Mouse (Mus musculus) left cerebral cortex, postnatal 36 days (tissue): ENCODE measurements around the gene Fbxl17. TPM values are rescaled to one million over a fixed set of nuclear protein-coding genes. Genes with fewer than 3 reads are reported as not detected.
A peak's percentile ranks its signal among the peaks of the same experiment; 100 is the strongest.

ENCODE experiments used
- DNase-seq, 2 experiments: peaks; one replicate each; pipeline ENCODE4 v3.0.0; 2021 to 2022; ENCODE audit warnings: low spot score in 2 of 2, mixed read lengths in 1 of 2
- intact Hi-C: fragments of 180-260 bp; cut with DNase I; formaldehyde crosslinking; loops from one replicate; pipeline ENCODE4 v1.15.1; 2025
- microRNA-seq: library from miRNA; unstranded; fragments of <30 nt; microRNA quantifications from one replicate; pipeline ENCODE4 v1.2.0, GENCODE M21; 2022
- total RNA-seq, 2 experiments: library from RNA; stranded (reverse); gene quantifications; 2 replicates each; pipeline ENCODE4 v1.2.3; 2021

Fbxl17 gene
- total RNA-seq, 2 experiments from 2014 or later = 61.9 to 65.9 TPM

DNA sequence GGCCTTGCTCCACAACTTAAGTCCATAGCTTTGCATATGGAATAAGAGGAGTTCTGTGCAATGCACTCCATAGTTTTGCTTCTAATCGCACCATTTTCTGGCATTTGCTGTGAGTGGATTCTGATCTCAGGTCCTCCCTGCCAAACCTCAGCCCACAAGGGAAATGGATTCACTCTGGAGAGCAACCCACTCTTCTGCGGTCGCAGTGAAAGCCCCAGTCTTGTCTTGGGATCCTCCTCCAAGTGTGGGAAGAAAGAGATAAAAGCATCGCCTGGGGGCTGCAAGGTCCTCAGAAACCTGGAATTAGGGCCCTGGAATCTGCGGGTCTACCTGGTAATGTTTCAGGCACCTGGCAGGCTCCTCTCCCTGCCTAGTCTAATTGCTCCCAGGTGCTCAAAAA lies 466.7 kb downstream of the Fbxl17 start:
- DNase-seq = no peak
- intact Hi-C loops = no loop called here

DNA sequence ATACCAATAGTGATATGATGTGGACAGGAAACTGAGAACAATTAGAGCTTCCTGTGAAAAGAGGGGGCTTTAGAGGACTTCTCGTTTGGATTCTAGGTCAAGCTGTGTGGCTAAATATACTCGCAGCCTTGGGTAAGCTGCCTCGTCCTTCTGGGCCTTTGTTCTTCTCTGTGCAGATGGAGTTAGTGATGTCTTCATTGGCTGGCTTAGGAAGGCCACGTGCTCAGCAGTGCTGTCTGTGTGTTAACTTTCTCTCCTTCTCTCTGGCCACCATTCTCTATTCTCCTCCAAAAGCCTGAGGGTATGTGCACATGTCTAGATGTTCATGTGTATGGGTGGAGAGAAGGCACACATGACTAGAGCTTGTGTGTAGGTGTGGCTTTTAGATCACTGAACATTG lies 470.7 kb downstream of the Fbxl17 start:
- DNase-seq = no peak
- intact Hi-C loops = no loop called here

DNA sequence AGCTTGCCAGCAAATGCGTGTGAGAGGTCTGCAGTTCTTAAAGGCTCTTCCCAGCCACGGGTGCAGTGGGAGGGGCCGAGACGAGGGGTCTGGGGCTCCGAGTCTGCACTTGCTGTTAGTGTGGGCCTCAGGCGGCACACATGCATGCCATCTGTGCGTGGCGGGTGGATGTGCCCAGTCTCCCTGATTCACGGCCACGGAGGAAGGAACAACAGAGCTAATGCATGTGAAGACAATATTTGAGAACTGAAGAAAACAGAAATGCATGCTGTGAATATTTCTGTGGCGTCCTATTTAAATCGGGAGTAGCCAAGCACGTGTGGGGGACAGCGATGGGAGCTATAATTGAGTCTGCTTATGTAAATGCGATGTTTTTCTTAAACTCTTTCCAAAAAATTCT lies 474.6 kb downstream of the Fbxl17 start:
- intact Hi-C loops = loop anchor here (1.0 kb wide), 1 partner anchor 13 kb away; no protein-coding TSS in a partner anchor
- DNase-seq = peak; percentile 66 to 68

DNA sequence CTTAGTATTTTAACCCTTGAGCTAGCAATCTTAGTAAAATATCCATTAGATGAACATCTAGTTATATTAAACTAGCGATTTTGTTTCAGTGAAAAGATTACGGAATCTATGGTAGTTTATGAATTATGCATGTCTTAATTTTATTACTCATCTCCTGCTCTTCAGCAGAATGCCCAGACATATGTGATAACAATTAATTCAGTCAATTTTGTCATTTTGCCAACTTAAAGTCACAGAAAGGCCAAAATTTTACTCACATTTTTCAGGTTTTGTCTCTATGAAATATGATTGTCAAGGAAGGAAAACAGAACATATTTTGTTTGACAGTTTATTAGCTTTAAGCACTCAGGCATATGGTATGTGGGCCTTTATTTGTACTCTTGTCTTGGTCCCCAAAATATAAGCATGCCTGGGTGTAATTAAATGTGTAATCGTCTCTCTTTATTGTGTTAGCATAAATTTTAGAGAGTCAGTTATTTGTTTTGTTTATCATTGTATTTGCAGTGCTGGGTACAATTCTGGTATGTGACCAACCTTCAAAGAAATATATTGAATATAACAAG lies 482.1 kb downstream of the Fbxl17 start:
- intact Hi-C loops = no loop called here
- DNase-seq = no peak

DNA sequence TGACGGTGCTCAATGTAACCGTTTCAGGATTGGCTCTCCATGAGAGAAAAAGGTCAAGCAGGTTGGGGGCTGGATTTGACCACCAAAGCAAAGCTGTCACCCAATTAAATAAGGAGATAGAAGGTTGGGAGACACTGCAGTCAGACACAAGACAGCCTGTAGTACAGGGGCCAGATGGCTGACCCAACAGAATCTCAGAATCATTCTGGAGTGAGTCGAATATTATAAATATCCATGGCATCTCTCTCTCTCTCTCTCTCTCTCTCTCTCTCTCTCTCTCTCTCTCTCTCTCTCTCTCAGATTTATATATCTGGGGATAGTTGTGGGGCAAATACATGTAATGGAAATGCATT lies 487.3 kb downstream of the Fbxl17 start:
- no peak for DNase-seq
- intact Hi-C loops = loop anchor here (1.0 to 5.0 kb wide), 2 partner anchors 13 to 60 kb away; no protein-coding TSS in a partner anchor

DNA sequence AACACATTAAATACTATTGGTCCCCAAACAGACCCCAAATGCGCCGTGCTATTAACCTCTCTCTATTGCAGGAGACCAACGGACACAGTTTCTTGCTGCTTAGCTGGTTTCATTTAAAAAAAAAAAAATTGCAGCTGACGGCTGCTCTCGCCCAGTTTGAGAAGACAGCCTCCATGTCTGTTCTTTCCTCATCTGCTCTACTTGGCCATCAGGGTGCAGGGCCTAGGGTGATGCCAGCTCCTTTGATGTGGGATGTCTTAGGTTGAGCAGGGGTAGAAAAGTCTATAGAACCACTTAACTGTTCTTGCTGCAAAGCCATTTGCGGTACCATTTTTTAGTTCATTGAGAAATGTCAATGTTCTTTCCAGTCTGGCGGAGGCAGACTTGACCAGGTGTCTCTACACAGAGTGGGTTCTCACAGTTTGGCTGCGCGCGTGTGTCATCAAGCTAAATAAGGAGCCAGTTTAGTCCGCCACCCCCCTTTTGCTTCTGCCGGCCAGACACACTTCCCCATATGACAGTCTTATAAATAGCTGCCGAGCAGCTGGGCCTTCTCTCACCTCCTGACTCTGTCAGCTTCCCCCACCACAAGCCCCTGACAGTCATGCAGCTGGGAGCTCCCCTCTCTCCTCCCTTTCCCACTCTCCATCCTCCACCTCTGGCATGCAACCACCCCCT lies 487.8 kb downstream of the Fbxl17 start:
- peak; percentile 81 for DNase-seq
- intact Hi-C loops = loop anchor here (1.0 to 5.0 kb wide), 2 partner anchors 13 to 60 kb away; no protein-coding TSS in a partner anchor

DNA sequence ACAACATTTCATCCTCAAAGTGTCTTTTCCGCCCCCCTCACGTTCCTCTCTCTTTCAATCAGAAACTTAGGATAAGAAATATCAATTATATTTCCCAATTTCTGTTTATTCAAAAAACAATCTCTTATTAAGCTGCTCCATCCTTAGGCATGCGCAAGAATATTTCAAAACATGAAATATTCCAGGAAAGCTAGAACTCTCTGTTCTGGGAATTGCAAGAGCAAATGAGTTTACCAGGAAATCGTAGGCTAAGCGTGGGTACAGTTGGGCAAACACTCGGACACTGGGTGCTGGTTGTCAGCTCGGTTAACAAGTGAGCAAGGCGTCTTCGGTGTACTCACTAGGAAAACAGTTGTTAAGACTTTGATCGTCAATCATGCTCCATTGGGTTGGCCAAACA lies 489.0 kb downstream of the Fbxl17 start:
- intact Hi-C loops = loop anchor here (5.0 kb wide), 1 partner anchor 61 kb away; no protein-coding TSS in a partner anchor
- DNase-seq = no peak

DNA sequence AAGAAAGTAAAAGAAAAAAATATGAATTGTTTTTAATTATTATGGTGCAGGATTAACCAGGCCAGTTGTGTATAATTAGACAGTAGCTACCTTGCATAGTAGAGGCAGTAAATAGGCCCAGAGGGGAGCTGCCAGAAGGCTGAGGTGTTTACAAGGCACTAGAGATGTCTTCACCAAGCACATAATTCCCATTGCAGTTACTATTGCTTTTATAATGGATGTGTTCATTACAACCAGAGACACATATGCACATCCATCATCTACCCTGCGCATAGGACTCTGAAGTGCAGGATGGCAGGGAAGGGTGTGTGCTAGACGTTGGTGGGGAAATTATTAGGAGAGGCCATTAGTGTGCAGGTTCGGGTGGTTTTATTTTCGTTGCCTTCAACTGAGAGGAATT lies 491.0 kb downstream of the Fbxl17 start:
- intact Hi-C loops = no loop called here
- no peak for DNase-seq

DNA sequence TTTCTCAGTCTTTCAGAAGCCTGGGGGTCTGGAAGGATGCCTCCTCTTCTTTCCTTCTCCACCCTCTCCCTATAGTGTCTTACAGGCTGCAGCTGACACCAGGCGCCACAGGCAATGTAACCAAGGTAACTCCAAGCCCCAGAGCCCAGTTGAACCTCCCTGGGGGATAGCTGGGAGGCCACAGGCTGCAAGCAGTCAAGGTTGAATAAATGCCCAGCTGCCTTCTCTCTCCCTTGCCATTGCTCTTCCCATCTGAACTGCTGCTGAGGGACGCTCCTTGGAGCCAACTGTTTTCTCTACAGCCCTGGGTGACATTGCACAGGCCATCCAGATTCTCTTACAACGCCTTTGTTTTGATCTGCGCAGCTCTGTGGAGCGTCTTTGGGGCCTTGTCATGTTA lies 491.5 kb downstream of the Fbxl17 start:
- intact Hi-C loops = no loop called here
- no peak for DNase-seq

- no peak for DNase-seq
- intact Hi-C loops = no loop called here
Measured at GRCm38 (mm10) chr17:63007876-63008275, 491.9 kb downstream of the Fbxl17 start.

Small RNA genes within 50 kb of the gene (microRNA-seq; reads per million reads assigned to microRNA genes)
- not detected for gene Gm24813
